Mouse (Mus musculus): ENCODE measurements around the gene Reg4. TPM values are rescaled to one million over a fixed set of nuclear protein-coding genes. Genes with fewer than 3 reads are reported as not detected.

Reg4 gene
- polyA plus RNA-seq, 1 experiment, result not detected

DNA sequence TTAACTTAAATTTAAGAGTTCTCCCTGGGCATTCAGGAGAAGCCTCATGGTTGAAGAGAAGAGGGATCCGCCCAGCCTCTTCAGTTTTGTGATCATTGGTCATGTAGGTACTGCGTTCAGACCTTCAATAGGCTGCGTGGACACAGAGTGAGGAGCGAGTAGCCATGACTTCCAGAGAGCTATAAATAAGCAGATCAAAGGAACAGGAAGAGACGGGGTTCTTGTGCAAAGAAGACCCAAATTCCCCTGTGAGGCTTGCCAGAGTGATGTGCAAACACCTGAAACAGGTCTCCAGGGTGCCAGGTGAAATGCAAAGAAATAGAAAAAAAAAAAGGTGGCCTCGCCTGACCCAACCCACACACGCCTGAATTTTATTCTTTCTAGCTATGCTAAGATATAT, 8.0 kb downstream of the Reg4 start:
- Histone ChIP-seq H3K4me3 (replicated peaks) (no peak overlapping the region), H3K4me1 (peaks cover 12% of the 10 kb centered on the region), H3K9me3 (no peaks in the 10 kb centered on the region), H3K27me3 (replicated peaks) (peaks cover 28% of the 10 kb centered on the region), H3K36me3 (replicated peaks; ENCODE audit: low read length) (no peaks in the 10 kb centered on the region)
- TF ChIP-seq GATA1 (IDR thresholded peaks at IDR 0.05; ENCODE audit: borderline replicate concordance, low read length) (no peak), FLI1 (IDR thresholded peaks at IDR 0.05; ENCODE audit: low read length) (no peak)

- TF ChIP-seq FLI1 (IDR thresholded peaks at IDR 0.05; ENCODE audit: low read length) (no peak), GATA1 (IDR thresholded peaks at IDR 0.05; ENCODE audit: borderline replicate concordance, low read length) (no peak)
- Histone ChIP-seq H3K4me1 (no peaks in the 10 kb centered on the region), H3K27me3 (replicated peaks) (peaks cover 26% of the 10 kb centered on the region), H3K36me3 (replicated peaks; ENCODE audit: low read length) (no peaks in the 10 kb centered on the region), H3K9me3 (no peaks in the 10 kb centered on the region), H3K4me3 (replicated peaks) (no peak overlapping the region)
Observed at GRCm38 (mm10) chr3:98233504-98233903, 11.5 kb downstream of the Reg4 start.

DNA sequence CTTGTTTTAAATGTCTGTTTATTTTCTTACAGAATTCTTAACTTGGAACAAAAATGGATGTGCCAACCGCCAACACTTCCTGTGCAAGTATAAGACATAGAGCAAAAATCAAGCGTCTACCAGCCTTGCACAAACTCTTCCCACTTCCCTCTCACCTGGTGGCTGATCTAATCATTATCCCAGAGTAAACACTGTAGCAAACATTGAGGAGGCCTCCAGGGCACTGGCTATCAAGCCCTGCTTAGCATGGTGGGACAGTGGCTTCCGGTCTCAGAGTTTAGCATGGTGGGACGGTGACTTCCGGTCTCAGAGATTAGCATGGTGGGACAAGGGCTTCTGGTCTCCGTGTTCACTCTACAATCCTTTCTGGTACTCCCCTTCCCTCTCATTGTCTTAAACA, 14.3 kb downstream of the Reg4 start:
- H3K9me3 ChIP-seq, result no peaks in the 10 kb centered on the region

GRCm38 (mm10) chr3:98237240-98237639, 15.3 kb downstream of the Reg4 start:
- H3K36me3 ChIP-seq (replicated peaks; ENCODE audit: low read length), result no peaks in the 10 kb centered on the region

More for the DNA sequence above, 14.3 kb downstream of the Reg4 start:
- Histone ChIP-seq H3K36me3 (replicated peaks; ENCODE audit: low read length) (no peaks in the 10 kb centered on the region), H3K27me3 (replicated peaks) (peaks cover 24% of the 10 kb centered on the region), H3K4me1 (peaks cover 3% of the 10 kb centered on the region; the same call in 1 of the 2 replicates), H3K4me3 (replicated peaks) (no peak overlapping the region)
- no peak for TF ChIP-seq GATA1 (IDR thresholded peaks at IDR 0.05; ENCODE audit: borderline replicate concordance, low read length)
- no peak for TF ChIP-seq FLI1 (IDR thresholded peaks at IDR 0.05; ENCODE audit: low read length)

GRCm38 (mm10) chr3:98238150-98238549, 16.2 kb downstream of the Reg4 start:
- H3K4me1 ChIP-seq, result peaks cover 6% of the 10 kb centered on the region; the same call in 1 of the 2 replicates
- H3K36me3 ChIP-seq (replicated peaks; ENCODE audit: low read length), result no peaks in the 10 kb centered on the region
- H3K27me3 ChIP-seq (replicated peaks), result peaks cover 23% of the 10 kb centered on the region
- H3K9me3 ChIP-seq, result no peaks in the 10 kb centered on the region
- TF ChIP-seq GATA1 (IDR thresholded peaks at IDR 0.05; ENCODE audit: borderline replicate concordance, low read length) (no peak), FLI1 (IDR thresholded peaks at IDR 0.05; ENCODE audit: low read length) (no peak)
- no peak overlapping the region for H3K4me3 ChIP-seq (replicated peaks)

More at GRCm38 (mm10) chr3:98237240-98237639, 15.3 kb downstream of the Reg4 start:
- H3K27me3 ChIP-seq (replicated peaks), result peaks cover 28% of the 10 kb centered on the region
- H3K4me1 ChIP-seq, result peaks cover 6% of the 10 kb centered on the region; the same call in 1 of the 2 replicates
- H3K4me3 ChIP-seq (replicated peaks), result no peak overlapping the region
- TF ChIP-seq GATA1 (IDR thresholded peaks at IDR 0.05; ENCODE audit: borderline replicate concordance, low read length), result no peak
- TF ChIP-seq FLI1 (IDR thresholded peaks at IDR 0.05; ENCODE audit: low read length), result no peak
- H3K9me3 ChIP-seq, result no peaks in the 10 kb centered on the region

DNA sequence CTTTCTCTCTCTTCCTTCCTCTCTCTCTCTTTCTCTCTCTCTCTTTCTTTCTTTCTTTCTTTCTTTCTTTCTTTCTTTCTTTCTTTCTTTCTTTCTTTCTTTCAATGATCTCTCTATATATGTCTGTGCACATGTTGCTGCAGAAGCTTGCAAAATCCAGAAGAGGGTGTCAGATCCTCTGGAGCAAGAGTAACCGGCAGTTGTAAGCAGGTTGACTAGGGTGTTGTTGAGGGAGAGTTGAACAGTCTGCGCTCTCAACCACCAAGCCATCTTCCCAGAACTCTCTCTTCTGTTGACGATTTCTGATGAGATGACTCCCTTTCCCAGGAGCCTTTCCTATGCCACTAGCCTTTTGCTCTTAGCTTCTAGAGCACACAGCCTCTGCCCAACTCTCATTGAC, 20.1 kb downstream of the Reg4 start:
- no peak overlapping the region for H3K4me3 ChIP-seq (replicated peaks)
- H3K27me3 ChIP-seq (replicated peaks), result peaks cover 11% of the 10 kb centered on the region
- TF ChIP-seq FLI1 (IDR thresholded peaks at IDR 0.05; ENCODE audit: low read length), result no peak
- no peak for TF ChIP-seq GATA1 (IDR thresholded peaks at IDR 0.05; ENCODE audit: borderline replicate concordance, low read length)
- H3K9me3 ChIP-seq, result no peaks in the 10 kb centered on the region
- H3K36me3 ChIP-seq (replicated peaks; ENCODE audit: low read length), result no peaks in the 10 kb centered on the region
- H3K4me1 ChIP-seq, result peaks cover 6% of the 10 kb centered on the region; the same call in 1 of the 2 replicates

DNA sequence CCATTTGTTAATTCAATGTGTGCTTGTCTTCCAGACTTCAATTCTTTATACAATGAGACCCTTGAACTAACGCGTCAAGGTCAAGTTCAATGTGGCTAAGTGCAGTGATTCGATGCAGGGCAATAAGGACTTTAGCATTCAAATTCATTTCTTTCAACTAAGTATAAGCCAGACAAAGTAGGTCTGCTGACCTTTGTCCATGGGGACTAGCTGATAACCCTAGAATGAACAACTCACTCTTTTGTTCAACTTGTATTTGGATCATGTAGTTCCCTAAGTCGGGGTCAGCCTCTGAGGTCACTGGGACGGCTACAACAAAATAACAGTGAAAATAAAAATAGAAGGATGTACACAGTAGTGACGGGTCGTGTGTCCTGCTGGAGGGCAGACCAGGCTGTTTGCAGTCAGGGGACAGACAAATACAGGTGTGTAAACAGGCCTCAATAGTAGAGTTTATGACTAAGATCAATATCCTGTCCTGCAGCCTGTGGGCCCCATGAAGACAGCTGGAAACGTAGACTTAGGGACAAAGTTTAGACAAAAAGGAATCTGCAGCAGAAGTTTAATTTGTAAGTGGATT, 20.6 kb downstream of the Reg4 start:
- Histone ChIP-seq H3K27me3 (replicated peaks) (peaks cover 8% of the 10 kb centered on the region), H3K4me1 (peaks cover 6% of the 10 kb centered on the region; the same call in 1 of the 2 replicates), H3K4me3 (replicated peaks) (no peak overlapping the region), H3K9me3 (no peaks in the 10 kb centered on the region), H3K36me3 (replicated peaks; ENCODE audit: low read length) (no peaks in the 10 kb centered on the region)
- TF ChIP-seq GATA1 (IDR thresholded peaks at IDR 0.05; ENCODE audit: borderline replicate concordance, low read length) (no peak), FLI1 (IDR thresholded peaks at IDR 0.05; ENCODE audit: low read length) (no peak)

- no peaks in the 10 kb centered on the region for H3K9me3 ChIP-seq
- peaks cover 11% of the 10 kb centered on the region; the same call in 1 of the 2 replicates for H3K4me1 ChIP-seq
- peaks cover 8% of the 10 kb centered on the region for H3K27me3 ChIP-seq (replicated peaks)
- TF ChIP-seq FLI1 (IDR thresholded peaks at IDR 0.05; ENCODE audit: low read length) (no peak), GATA1 (IDR thresholded peaks at IDR 0.05; ENCODE audit: borderline replicate concordance, low read length) (no peak)
- no peak overlapping the region for H3K4me3 ChIP-seq (replicated peaks)
- H3K36me3 ChIP-seq (replicated peaks; ENCODE audit: low read length), result no peaks in the 10 kb centered on the region
Observed at GRCm38 (mm10) chr3:98245892-98246291, 23.9 kb downstream of the Reg4 start.

DNA sequence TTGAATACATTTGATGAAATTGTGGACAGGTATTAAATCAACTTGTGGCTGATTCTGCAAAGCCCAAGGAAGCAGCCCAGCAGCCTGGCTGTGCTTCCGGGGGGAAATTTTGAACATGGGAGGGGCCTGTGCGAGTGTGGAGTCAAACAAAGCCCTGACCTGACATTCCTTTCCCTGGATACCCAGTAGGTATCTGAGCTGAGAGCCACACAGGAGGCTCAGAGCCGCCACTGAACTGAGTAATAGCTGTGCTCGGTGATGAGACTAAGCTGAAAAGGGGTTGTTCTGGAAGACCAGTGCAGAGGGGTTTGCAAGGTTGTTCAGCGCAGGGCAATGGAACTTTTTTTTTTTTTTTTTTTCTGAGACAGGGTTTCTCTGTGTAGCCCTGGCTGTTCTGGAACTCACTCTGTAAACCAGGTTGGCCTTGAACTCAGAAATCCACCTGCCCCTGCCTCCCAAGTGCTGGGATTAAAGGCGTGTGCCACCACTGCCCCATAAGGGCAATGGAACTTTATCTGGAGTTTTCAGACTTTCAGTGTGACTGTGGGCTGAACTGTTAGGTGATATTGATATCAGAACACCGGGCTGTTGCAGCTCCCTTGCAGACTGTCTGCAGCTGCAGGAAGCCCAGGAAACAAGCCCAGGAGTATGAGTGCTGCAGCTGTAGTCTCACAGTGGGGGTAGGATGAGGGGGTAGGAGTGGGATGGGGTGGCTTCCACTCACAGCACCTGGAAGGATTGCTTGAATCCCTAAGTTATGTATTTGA, 25.2 kb downstream of the Reg4 start:
- Histone ChIP-seq H3K4me1 (peaks cover 6% of the 10 kb centered on the region; the same call in 1 of the 2 replicates), H3K4me3 (replicated peaks) (no peak overlapping the region), H3K36me3 (replicated peaks; ENCODE audit: low read length) (no peaks in the 10 kb centered on the region), H3K9me3 (no peaks in the 10 kb centered on the region), H3K27me3 (replicated peaks) (no peaks in the 10 kb centered on the region)
- TF ChIP-seq GATA1 (IDR thresholded peaks at IDR 0.05; ENCODE audit: borderline replicate concordance, low read length) (no peak), FLI1 (IDR thresholded peaks at IDR 0.05; ENCODE audit: low read length) (no peak)

- Histone ChIP-seq H3K36me3 (replicated peaks; ENCODE audit: low read length) (no peaks in the 10 kb centered on the region), H3K4me3 (replicated peaks) (no peak overlapping the region), H3K4me1 (peaks cover 11% of the 10 kb centered on the region), H3K9me3 (no peaks in the 10 kb centered on the region), H3K27me3 (replicated peaks) (no peaks in the 10 kb centered on the region)
- TF ChIP-seq GATA1 (IDR thresholded peaks at IDR 0.05; ENCODE audit: borderline replicate concordance, low read length), result no peak
- TF ChIP-seq FLI1 (IDR thresholded peaks at IDR 0.05; ENCODE audit: low read length), result no peak
Observed at GRCm38 (mm10) chr3:98249378-98249777, 27.4 kb downstream of the Reg4 start.
